Mouse (Mus musculus) embryonic fibroblast, embryonic 13.5 days (primary cell): ENCODE data around the gene Syt5.

Experiments
- CTCF ChIP-seq: IDR thresholded peaks from 2 replicates; pipeline ENCODE4 v1.5.1; 2011; ENCODE audit warnings: mild to moderate bottlenecking, control low read depth, low read length, moderate library complexity, borderline replicate concordance; ENCODE audit not compliant: insufficient read depth
- POLR2A ChIP-seq: IDR thresholded peaks from 2 replicates; pipeline ENCODE4 v1.6.1; 2011; ENCODE audit warnings: low read depth, mild to moderate bottlenecking, control low read depth, low read length, moderate library complexity

DNA sequence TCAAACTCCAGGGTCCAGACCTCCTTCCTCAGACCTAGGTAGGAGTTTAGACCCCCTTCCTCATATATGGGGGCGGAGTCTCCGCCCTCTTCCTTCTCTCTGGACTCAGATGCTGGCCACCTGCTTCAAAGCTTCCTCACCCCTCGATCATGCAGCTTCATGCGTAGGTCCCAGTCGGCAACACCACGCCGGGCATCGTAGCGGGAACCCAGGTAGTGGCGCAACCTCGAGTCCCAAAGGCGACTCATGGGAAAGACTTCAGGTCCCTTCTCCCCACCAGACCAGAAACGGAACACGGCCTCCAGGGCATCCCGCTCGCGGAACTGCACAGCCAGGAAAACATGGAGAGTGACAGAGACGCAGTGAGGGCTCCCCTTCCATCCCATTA is 20.0 kb downstream of the Syt5 start:
- TF ChIP-seq POLR2A: 0 out of 2 replicates have a peak, but pooled peaks have one; percentile 5
- TF ChIP-seq CTCF: no peak
